Mouse (Mus musculus) lung, postnatal 0 days (tissue): ENCODE data around the gene Rgs7. TPM values are rescaled to one million over a fixed set of nuclear protein-coding genes. Genes with fewer than 3 reads are reported as not detected.

Experiments used
- ATAC-seq: fragments of 200-750 bp; cut with Nextera tagmentation; 2 replicates; pipeline ENCODE4 v1.8.0; 2017; ENCODE audit warnings: moderate library complexity
- DNase-seq: peaks from one replicate; pipeline ENCODE4 v3.0.0-alpha.2; 2016; ENCODE audit warnings: low spot score
- H3K27ac ChIP-seq: fragments of 300-500 bp; sonication (generic); 2 replicates; pipeline ENCODE4 v1.5.1; 2014; ENCODE audit warnings: antibody characterized with exemption, mild to moderate bottlenecking, low read length, mixed read lengths
- H3K27me3 ChIP-seq: fragments of 300-500 bp; sonication (generic); replicated peaks from 2 replicates; pipeline ENCODE4 v1.6.1; 2014; ENCODE audit warnings: low read length, mixed read lengths; ENCODE audit not compliant: insufficient read depth
- H3K36me3 ChIP-seq: fragments of 300-500 bp; sonication (generic); 2 replicates; pipeline ENCODE4 v1.6.1; 2014; ENCODE audit warnings: low read length, mixed read lengths; ENCODE audit not compliant: insufficient read depth
- H3K4me1 ChIP-seq: fragments of 300-500 bp; sonication (generic); 2 replicates; pipeline ENCODE4 v1.6.1; 2014; ENCODE audit warnings: antibody characterized with exemption, low read depth, low read length, mixed read lengths; ENCODE audit not compliant: insufficient read depth
- H3K4me2 ChIP-seq: fragments of 300-500 bp; sonication (generic); replicated peaks from 2 replicates; pipeline ENCODE4 v1.6.1; 2014; ENCODE audit warnings: low read depth, mild to moderate bottlenecking, low read length, moderate library complexity, mixed read lengths
- H3K4me3 ChIP-seq: fragments of 300-500 bp; sonication (generic); 2 replicates; pipeline ENCODE4 v1.5.1; 2014; ENCODE audit warnings: low read depth, low read length
- H3K9ac ChIP-seq: fragments of 300-500 bp; sonication (generic); replicated peaks from 2 replicates; pipeline ENCODE4 v1.6.1; 2014; ENCODE audit warnings: low read depth, mild to moderate bottlenecking
- H3K9me3 ChIP-seq: fragments of 300-500 bp; sonication (generic); 2 replicates; pipeline ENCODE4 v1.6.1; 2016; ENCODE audit warnings: low read length, mixed read lengths
- CTCF ChIP-seq: IDR thresholded peaks from 2 replicates; pipeline ENCODE4 v1.5.1; 2016; ENCODE audit warnings: antibody characterized with exemption, mild to moderate bottlenecking
- EP300 ChIP-seq: IDR thresholded peaks from 2 replicates; pipeline ENCODE4 v1.6.1; 2016; ENCODE audit warnings: antibody characterized with exemption, mild to moderate bottlenecking, control low read depth
- WGBS: fragments of 180-500 bp; shearing (Covaris S2); extraction: QIAGEN DNeasy Blood & Tissue Kit; methylation state at CpG from one replicate; pipeline ENCODE4 v1.1.7; 2014; 5-methylcytosine and 5-hydroxymethylcytosine counted together
- polyA plus RNA-seq: library from polyadenylated mRNA; unstranded; fragments of >200 nt; fragmentation: Nextera tagmentation; extraction: Ambion mirVana; gene quantifications from 2 replicates; pipeline ENCODE4 v1.2.1, GENCODE M21; 2015

Rgs7 gene
- polyA plus RNA-seq, 1 experiment from 2014 or later: 0.20 TPM

GRCm38 (mm10) chr1:175442025-175442424 is 50.3 kb downstream of the Rgs7 start:
- ATAC-seq (no peak), DNase-seq (no peak)
- Histone ChIP-seq H3K36me3 (no peaks in the 10 kb centered on the region), H3K9ac (no peak overlapping the region), H3K27me3 (no peaks in the 10 kb centered on the region), H3K4me3 (no peak overlapping the region), H3K27ac (no peak overlapping the region), H3K4me1 (no peaks in the 10 kb centered on the region), H3K9me3 (no peaks in the 10 kb centered on the region), H3K4me2 (no peak overlapping the region)
- 69% methylated on average over 6 of the region's 6 CpGs for WGBS
- TF ChIP-seq EP300 (no peak), CTCF (no peak)

DNA sequence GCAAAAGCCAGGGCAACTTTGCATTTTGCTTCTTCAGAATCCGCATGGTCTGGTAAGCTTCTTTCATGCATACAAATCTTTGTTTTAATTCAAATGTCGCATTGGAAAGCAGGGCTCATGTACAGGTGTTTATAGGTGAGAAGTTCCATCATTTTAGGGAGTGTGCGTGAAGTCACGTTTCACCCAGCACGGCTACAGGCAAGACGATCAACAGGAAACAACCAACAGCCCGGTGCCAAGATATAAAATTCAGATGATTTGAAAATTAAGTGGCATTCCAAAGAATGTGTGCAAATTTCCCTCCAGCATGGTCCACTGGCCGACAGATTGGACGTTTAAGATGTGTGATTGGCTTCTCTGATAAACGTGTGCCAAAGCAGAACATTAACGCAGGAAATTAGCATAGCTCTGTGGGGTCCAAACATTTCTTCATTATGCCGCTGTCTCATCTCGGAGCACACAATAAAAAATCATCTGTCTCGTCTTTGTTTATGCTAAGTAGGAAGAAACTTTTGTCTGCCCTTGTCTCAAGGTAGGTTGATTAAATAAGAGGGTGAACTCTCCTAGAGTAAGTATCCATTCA is 58.6 kb downstream of the Rgs7 start:
- Histone ChIP-seq H3K27me3 (no peaks in the 10 kb centered on the region), H3K4me3 (no peak overlapping the region), H3K9ac (no peak overlapping the region), H3K27ac (no peak overlapping the region), H3K9me3 (no peaks in the 10 kb centered on the region), H3K4me1 (no peaks in the 10 kb centered on the region), H3K4me2 (no peak overlapping the region), H3K36me3 (no peaks in the 10 kb centered on the region)
- ATAC-seq (no peak), DNase-seq (no peak)
- TF ChIP-seq CTCF: no peak
- TF ChIP-seq EP300: no peak
- WGBS: 62% methylated on average over 14 of the region's 14 CpGs

DNA sequence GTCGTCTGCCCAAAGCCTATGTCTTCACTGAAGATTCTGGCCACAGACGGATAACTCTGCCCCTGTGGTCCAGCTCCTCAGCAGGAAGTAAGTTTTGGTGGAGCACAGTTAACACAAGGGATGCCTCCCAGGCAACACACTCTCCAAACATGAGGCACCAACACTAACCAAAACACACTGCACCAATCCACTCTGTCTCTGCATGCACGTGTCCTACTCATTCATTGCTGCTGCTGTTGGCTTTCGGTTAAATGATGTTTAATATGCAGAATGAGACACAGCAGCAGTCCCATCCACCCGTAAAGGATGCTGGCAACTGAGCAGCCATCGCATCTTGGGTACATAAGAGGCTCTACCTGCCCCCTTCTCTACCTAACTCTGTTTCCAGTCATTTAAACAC is 59.2 kb downstream of the Rgs7 start:
- Histone ChIP-seq H3K36me3 (no peaks in the 10 kb centered on the region), H3K27ac (no peak overlapping the region), H3K4me1 (no peaks in the 10 kb centered on the region), H3K4me2 (no peak overlapping the region), H3K9ac (no peak overlapping the region), H3K9me3 (no peaks in the 10 kb centered on the region), H3K4me3 (no peak overlapping the region), H3K27me3 (no peaks in the 10 kb centered on the region)
- WGBS: 76% methylated on average over 6 of the region's 6 CpGs
- no peak for ATAC-seq
- DNase-seq: no peak
- TF ChIP-seq CTCF (no peak), EP300 (no peak)

DNA sequence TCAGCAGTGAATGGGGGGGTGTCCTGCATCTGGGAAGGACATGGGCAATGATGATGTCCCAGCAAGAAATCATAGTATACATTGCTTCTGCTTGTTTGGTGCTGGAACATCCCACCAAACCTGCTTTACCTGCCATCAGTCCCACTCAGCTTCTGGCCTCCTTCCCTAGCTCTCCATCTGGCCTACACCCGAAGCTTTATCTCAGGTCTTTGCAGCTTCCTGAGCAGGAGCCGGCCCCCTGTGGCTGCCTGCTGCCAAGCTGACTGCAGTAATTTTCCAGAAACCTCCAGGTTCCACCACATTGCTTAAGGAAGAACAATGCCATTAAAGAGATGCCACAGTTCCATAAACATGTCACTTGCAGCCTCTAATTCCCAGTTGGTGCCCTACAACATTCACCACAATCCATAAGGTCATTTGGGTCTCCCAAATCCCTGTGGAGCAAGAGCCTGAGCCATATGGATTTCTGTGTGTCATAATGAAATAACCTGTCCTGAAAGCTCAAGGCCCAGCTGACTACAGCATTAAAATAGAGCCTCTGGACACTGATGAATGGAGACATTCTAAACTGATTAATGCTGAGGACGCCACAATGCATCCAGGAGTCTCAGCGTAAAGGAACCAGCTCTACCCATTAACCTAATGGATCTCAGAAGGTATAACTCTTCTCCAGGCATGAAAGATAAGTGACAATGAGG is 60.8 kb downstream of the Rgs7 start:
- WGBS: 54% methylated on average over 4 of the region's 4 CpGs

GRCm38 (mm10) chr1:175427112-175427511 is 65.2 kb downstream of the Rgs7 start:
- Histone ChIP-seq H3K9ac (no peak overlapping the region), H3K9me3 (no peaks in the 10 kb centered on the region), H3K4me1 (no peaks in the 10 kb centered on the region), H3K36me3 (no peaks in the 10 kb centered on the region), H3K4me3 (no peak overlapping the region), H3K27ac (no peak overlapping the region), H3K27me3 (no peaks in the 10 kb centered on the region), H3K4me2 (no peak overlapping the region)
- ATAC-seq: no peak
- DNase-seq: no peak
- 78% methylated on average over 2 of the region's 2 CpGs for WGBS
- TF ChIP-seq CTCF: no peak
- no peak for TF ChIP-seq EP300

More for the DNA sequence above, 60.8 kb downstream of the Rgs7 start:
- Histone ChIP-seq H3K27ac (no peak overlapping the region), H3K4me3 (no peak overlapping the region), H3K9me3 (no peaks in the 10 kb centered on the region), H3K36me3 (no peaks in the 10 kb centered on the region), H3K4me2 (no peak overlapping the region), H3K9ac (no peak overlapping the region), H3K27me3 (no peaks in the 10 kb centered on the region), H3K4me1 (no peaks in the 10 kb centered on the region)
- DNase-seq (no peak), ATAC-seq (no peak)
- TF ChIP-seq CTCF: no peak
- TF ChIP-seq EP300: no peak

- Histone ChIP-seq H3K27me3 (no peaks in the 10 kb centered on the region), H3K36me3 (no peaks in the 10 kb centered on the region), H3K4me3 (no peak overlapping the region), H3K4me2 (no peak overlapping the region), H3K9me3 (no peaks in the 10 kb centered on the region), H3K27ac (no peak overlapping the region), H3K9ac (no peak overlapping the region), H3K4me1 (no peaks in the 10 kb centered on the region)
- WGBS: 88% methylated on average over 4 of the region's 4 CpGs
- DNase-seq (no peak), ATAC-seq (no peak)
- TF ChIP-seq EP300 (no peak), CTCF (no peak)
Measured at GRCm38 (mm10) chr1:175426393-175426792, 65.9 kb downstream of the Rgs7 start.
